Mouse (Mus musculus) lung, postnatal 0 days (tissue): ENCODE data around the gene Neu2.

Source experiments
- CTCF ChIP-seq: IDR thresholded peaks from 2 replicates; pipeline ENCODE4 v1.5.1; 2016; ENCODE audit warnings: antibody characterized with exemption, mild to moderate bottlenecking
- EP300 ChIP-seq: IDR thresholded peaks from 2 replicates; pipeline ENCODE4 v1.6.1; 2016; ENCODE audit warnings: antibody characterized with exemption, mild to moderate bottlenecking, control low read depth

GRCm38 (mm10) chr1:87467469-87467868 lies 42.2 kb upstream of the Neu2 start:
- no peak for TF ChIP-seq CTCF
- no peak for TF ChIP-seq EP300
